Mouse (Mus musculus) lung, adult 2 months (tissue): ENCODE data around the gene Hnrnpll.

ENCODE experiments used
- CTCF ChIP-seq: fragments of 200-500 bp; IDR thresholded peaks from 2 replicates; pipeline ENCODE4 v1.5.1; 2011; ENCODE audit warnings: mild to moderate bottlenecking, low read length, control low read depth; ENCODE audit not compliant: insufficient read depth
- POLR2A ChIP-seq: fragments of 200-500 bp; IDR thresholded peaks from 2 replicates; pipeline ENCODE4 v1.6.1; 2011; ENCODE audit warnings: low read depth, mild to moderate bottlenecking, control low read depth, low read length, borderline replicate concordance; ENCODE audit errors: extremely low read depth

- TF ChIP-seq POLR2A (no peak), CTCF (no peak)
Observed at GRCm38 (mm10) chr17:79990161-79990560, 72.0 kb downstream of the Hnrnpll start.
